Mouse (Mus musculus): ENCODE measurements around the gene Chek2. TPM values are rescaled to one million over a fixed set of nuclear protein-coding genes. Genes with fewer than 3 reads are reported as not detected.
"Not testable (repeated sequence)": the region's sequence is repeated elsewhere in the genome, so short reads cannot be mapped to it uniquely, and the experiment has no call there.

Gene Chek2
- total RNA-seq, 2 experiments from 2014 or later = 8.2 to 13.3 TPM

GRCm38 (mm10) chr5:110838016-110838415, 1.8 kb upstream of the Chek2 start:
- DNase-seq (ENCODE audit: low spot score in 2 of 2) = not testable (repeated sequence)

DNA sequence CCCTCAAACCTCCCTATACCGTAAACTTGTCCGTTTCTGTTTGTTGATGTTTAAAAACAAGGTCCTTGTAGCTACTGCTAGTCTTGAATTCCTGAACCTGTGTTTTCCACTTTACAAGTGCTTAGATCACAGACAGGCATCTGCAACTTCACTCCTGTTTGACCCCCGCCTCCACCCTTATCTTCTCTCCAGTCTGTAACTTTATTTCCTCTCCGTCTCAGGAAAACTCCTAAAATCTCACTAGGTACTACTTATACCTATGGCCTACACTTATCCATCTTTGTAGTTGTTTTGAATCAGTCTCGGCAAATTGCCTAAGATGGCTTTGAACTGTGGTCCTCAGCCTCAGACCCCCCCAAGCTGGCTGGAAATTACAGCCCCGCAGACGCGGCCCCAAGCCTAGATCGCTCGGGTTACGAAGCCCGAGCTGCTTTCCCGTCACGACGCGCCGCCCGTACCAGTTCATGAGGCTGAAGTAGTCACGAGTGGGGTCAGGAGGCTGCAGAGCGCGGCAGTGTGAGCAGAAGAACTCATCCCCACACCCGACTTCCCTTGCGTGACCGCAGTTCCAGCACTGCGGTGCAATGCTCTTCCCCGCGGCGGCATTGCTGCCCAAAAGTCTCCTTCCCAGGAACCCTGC, 621 bp upstream of the Chek2 start:
- no peak for DNase-seq (ENCODE audit: low spot score in 2 of 2)

DNA sequence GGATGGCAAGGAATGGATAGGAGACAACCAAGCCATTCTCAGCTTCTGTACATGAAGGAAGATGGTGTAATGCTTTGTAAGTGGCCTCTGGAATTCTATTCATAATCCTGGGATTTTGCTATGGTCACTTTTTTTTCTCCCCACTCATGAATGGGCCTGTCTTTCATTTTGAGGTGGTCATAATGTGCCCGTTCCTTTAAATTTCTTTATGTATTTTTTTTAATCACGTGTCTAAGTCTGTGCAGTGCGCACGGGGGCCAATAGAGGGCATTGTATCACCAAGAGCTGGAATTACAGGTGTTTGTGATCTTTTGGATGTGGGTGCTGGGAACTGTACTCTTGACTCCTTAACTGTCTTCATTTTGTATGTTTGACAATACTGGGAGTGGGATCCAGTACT, 686 bp downstream of the Chek2 start:
- DNase-seq (ENCODE audit: low spot score in 2 of 2) = no peak

GRCm38 (mm10) chr5:110841046-110841862, 1.5 kb downstream of the Chek2 start:
- no peak for DNase-seq (ENCODE audit: low spot score in 2 of 2)

DNA sequence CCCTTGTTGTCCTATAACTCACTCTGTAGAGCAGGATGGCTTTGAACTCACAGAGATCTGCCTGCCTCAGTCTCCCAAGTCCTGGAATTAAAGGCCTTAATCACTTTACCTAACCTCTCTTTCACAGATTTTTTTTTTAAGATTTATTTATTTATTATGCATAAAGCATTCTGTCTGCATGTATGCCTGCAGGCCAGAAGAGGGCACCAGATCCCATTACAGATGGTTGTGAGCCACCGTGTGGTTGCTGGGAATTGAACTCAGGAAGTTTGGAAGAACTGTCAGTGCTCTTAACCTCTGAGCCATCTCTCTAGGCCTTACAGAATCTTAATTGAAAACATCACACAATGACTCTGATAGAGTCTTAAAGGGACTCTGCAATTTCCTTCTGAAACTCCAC, 13.2 kb downstream of the Chek2 start:
- no peak for DNase-seq (ENCODE audit: low spot score in 2 of 2)

GRCm38 (mm10) chr5:110857091-110857490, 17.3 kb downstream of the Chek2 start:
- no peak for DNase-seq (ENCODE audit: low spot score in 2 of 2)

DNA sequence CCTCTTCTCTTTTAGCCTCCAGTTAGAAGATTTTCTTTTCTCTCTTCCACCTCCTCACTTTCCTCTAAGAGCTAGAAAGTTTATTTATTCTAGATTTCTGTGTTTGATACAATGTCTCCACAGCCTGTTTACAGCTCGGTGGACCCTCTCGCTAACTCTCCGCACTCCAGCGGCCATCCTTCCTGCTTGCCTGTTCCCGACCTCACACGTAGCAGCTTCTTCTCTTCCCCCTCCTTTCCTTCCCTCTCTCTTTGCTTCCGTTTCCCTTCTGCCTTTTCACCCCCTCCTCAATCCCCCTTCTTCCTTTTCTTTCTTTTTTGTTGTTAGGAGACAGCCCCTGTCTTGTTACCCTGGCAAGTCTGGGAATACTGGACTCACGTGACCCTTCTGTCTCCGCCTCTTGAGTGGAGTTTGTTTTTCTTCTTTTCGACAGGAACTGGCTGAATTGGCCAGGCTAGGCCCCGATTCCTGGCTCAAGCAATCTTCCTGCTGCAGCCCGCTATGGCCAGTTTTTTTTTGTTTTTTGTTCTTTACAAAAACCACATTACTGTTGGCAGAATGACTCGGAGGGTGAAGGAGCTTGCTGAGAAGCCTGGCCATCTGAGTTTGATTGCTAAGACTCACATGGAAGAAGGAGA, 19.4 kb downstream of the Chek2 start:
- no peak for DNase-seq (ENCODE audit: low spot score in 2 of 2)

DNA sequence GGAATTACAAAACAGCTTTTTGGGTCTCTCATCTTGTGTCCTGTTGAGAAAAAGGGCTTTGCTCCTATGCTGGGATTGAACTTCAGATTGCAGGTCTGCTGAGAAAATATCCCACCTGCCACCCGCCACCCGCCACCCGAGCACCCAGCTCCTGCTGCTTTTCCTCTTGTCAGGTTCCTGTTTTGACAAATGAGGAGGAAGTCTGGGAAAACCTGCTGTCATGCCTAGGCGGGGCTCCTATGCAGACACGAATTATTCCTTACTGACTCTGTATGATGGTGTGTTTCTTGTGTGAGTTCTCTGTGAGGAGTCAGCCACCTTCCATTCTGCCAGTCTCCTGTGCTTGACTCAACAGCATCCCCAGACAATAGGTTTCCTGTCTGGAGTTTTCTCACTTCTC, 20.7 kb downstream of the Chek2 start:
- no peak for DNase-seq (ENCODE audit: low spot score in 2 of 2)

- no peak for DNase-seq (ENCODE audit: low spot score in 2 of 2)
Measured at GRCm38 (mm10) chr5:110868460-110868859, 28.7 kb downstream of the Chek2 start.

DNA sequence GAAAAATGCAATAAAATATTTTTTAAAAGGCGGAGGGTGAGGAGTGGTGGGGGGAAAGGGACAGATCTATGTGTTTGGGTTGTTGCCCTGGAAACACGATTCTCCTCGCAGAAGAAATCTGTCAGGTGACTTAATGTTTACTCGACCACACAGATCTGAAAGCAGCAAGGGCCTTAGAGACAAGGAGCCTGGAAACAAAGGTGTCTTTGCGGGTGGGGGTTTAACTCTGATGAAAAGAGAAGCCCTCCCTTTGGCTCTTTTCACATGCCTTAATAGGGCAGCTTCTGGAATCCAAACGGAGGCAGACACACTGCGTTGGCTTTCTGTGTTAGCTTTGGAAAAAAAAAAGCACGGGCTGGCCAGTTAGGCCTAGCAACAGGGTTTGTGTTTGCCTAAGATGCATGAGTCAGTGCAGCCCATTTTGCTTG, 29.5 kb downstream of the Chek2 start:
- no peak for DNase-seq (ENCODE audit: low spot score in 2 of 2)

- no peak for DNase-seq (ENCODE audit: low spot score in 2 of 2)
Measured at GRCm38 (mm10) chr5:110873160-110873559, 33.4 kb downstream of the Chek2 start.

DNA sequence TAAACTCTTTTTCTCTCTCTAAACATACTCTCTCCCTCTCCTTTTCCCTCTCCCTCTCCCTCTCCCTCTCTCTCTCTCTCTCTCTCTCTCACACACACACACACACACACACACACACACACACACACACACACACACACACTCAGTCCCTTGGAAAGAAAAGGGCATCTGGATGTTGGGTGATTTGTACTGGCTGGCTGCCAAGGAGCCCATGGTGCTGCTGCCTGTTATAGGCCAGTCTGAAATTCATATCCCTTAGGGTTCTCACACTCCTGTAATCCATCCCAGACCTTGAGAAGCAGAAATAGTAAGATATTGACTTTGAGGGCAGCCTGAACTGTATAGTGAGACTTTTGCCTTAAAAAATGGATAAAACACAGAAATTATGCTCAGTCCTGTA, 34.9 kb downstream of the Chek2 start:
- DNase-seq (ENCODE audit: low spot score in 2 of 2) = no peak

DNA sequence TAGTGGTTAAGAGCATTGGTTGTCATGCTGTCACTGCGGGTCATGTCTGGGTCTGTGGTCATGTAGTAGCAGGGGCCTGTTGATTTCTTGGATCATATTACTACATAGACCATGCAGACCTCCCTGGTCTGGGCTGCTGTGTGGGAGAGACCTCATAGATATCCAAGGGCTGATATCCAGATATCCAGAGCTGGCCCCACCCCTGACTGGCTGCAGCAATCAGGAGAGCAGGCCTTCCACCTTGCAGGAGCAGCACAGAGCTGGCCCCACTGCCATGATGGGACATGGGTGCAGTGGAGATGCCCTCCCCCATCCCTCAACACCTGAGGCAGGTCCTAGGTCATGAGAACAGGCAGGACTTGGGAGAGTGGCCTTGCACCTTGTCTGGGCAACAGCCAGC, 35.5 kb downstream of the Chek2 start:
- no peak for DNase-seq (ENCODE audit: low spot score in 2 of 2)

DNA sequence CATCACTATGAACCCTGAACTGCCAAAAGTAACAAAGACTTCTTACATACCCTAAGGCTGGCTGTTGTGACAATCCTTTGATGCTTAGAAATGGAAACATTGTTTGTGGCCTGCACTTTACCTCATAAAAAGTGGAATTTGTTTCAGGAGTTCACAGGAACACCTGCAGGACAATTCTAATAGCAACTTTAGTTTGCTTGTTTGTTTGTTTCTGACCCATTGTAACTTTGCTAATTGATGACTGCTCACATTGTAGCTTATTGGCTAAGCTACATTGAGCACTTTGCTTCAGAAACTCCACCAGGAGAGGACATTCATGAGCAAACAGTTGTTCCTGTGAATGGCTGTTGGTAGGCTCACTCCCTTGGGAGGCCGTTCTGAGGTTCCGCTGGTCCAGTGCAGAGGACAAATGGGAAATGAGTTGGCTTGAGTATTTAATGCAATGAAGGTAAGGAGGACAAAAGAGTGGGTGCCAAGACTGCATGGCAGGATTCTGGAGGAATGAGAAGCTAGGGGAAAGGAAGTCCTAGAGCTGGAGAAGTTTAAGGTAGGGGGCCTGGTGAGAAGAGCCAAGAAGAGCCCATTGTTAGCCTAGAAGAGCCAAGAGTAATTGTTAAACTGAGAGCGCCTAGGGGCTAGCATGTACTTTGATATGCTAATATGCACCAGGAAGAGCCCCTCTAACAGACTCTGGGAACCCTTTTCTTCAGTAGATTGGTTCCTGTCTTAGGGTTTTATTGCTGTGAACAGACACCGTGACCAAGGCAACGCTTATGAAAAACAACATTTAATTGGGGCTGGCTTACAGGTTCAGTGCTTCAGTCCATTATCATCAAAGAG, 38.1 kb downstream of the Chek2 start:
- no peak for DNase-seq (ENCODE audit: low spot score in 2 of 2)

DNA sequence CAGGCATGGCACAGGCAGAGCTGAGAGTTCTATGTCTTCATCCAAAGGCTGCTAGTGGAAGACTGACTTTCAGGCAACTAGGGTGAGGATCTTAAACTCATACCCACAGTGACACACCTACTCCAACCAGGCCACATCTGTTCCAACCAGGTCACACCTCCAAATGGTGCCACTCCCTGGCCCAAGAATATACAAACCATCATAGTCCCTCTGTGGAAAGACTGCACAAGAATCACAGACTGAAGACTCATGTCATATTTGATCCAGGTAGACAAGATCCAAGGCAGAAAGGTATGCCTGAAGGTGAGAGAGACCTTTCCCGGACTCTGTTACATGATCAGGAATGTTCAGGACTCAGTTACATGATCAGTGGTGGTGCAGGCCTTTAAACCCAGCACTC, 38.7 kb downstream of the Chek2 start:
- not testable (repeated sequence) for DNase-seq (ENCODE audit: low spot score in 2 of 2)

DNA sequence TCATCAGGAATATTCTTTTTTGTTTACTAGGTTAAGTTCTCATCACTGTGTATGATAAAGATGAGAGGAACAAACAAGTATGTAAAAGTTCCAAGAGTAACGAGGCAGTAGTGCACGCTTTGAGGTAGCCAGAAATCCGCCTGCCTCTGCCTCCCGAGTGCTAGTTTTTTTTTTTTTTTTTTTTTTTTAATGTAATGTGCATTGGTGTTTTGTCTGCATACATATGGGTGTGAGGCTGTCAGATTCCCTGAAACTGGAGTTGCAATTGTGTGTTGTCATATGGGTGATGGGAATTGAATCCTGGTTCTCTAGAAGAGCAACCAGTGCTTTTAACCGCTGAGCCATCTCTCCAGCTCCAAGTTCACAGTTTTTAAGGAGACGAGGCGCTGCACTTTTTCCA, 39.3 kb downstream of the Chek2 start:
- DNase-seq (ENCODE audit: low spot score in 2 of 2) = no peak

GRCm38 (mm10) chr5:110879584-110880374, 40.0 kb downstream of the Chek2 start, which contains the start of gene Ttc28:
TSS of gene Ttc28 (plus strand) at chr5:110879803.
- peak; percentile 68 to 77 for DNase-seq (ENCODE audit: low spot score in 2 of 2)

- no peak for DNase-seq (ENCODE audit: low spot score in 2 of 2)
Measured at GRCm38 (mm10) chr5:110888596-110888995, 48.8 kb downstream of the Chek2 start.

GRCm38 (mm10) chr5:110889945-110890344, 50.2 kb downstream of the Chek2 start:
- no peak for DNase-seq (ENCODE audit: low spot score in 2 of 2)

GRCm38 (mm10) chr5:110890561-110890960, 50.8 kb downstream of the Chek2 start:
- DNase-seq (ENCODE audit: low spot score in 2 of 2) = no peak
